Mouse (Mus musculus): ENCODE measurements around the gene Dph1.

The Dph1 gene

GRCm38 (mm10) chr11:75134485-75135068, 56.5 kb downstream of the Dph1 start:
- DNase-seq (ENCODE audit: low spot score), result peak; percentile 36

- peak; percentile 33 for DNase-seq (ENCODE audit: low spot score)
Observed at GRCm38 (mm10) chr11:75133951-75134350, 57.1 kb downstream of the Dph1 start.

- no peak for DNase-seq (ENCODE audit: low spot score)
Observed at GRCm38 (mm10) chr11:75133391-75133790, 57.6 kb downstream of the Dph1 start.

GRCm38 (mm10) chr11:75132278-75132677, 58.8 kb downstream of the Dph1 start:
- no peak for DNase-seq (ENCODE audit: low spot score)

GRCm38 (mm10) chr11:75131300-75131699, 59.7 kb downstream of the Dph1 start:
- no peak for DNase-seq (ENCODE audit: low spot score)

- DNase-seq (ENCODE audit: low spot score), result no peak
Observed at GRCm38 (mm10) chr11:75129481-75129880, 61.6 kb downstream of the Dph1 start.
